Mouse (Mus musculus) bone marrow macrophage, adult 2 months (primary cell): ENCODE data around the gene Otor. TPM values are rescaled to one million over a fixed set of nuclear protein-coding genes. Genes with fewer than 3 reads are reported as not detected.

Experiments
- H3K27ac ChIP-seq: 2 replicates; pipeline ENCODE4 v1.5.1; 2012; ENCODE audit warnings: low read depth, low read length; ENCODE audit not compliant: insufficient read depth
- H3K4me1 ChIP-seq: 2 replicates; pipeline ENCODE4 v1.6.1; 2012; ENCODE audit warnings: low read length; ENCODE audit not compliant: control insufficient read depth, insufficient read depth
- H3K4me3 ChIP-seq: 2 replicates; pipeline ENCODE4 v1.5.1; 2012; ENCODE audit warnings: mild to moderate bottlenecking, low read length, moderate library complexity; ENCODE audit not compliant: insufficient read depth
- CTCF ChIP-seq: IDR thresholded peaks from 2 replicates; pipeline ENCODE4 v1.5.1; 2012; ENCODE audit warnings: low read depth, mild to moderate bottlenecking, low read length, moderate library complexity
- POLR2A ChIP-seq: IDR thresholded peaks from 2 replicates; pipeline ENCODE4 v1.6.1; 2012; ENCODE audit warnings: mild to moderate bottlenecking, low read depth, low read length, borderline replicate concordance
- polyA plus RNA-seq: library from polyadenylated mRNA; stranded (reverse); fragments of >200 nt; gene quantifications from 2 replicates; pipeline ENCODE4 v1.2.4, GENCODE M21; 2012; ENCODE audit not compliant: missing spikeins, insufficient read depth, insufficient read length

Gene Otor
- polyA plus RNA-seq, 1 experiment, result not detected

- Histone ChIP-seq H3K27ac (no peak overlapping the region), H3K4me1 (no peaks in the 10 kb centered on the region)
- TF ChIP-seq CTCF (no peak), POLR2A (no peak)
Observed at GRCm38 (mm10) chr2:143117453-143117852, 39.2 kb downstream of the Otor start.

GRCm38 (mm10) chr2:143118221-143118620 lies 39.9 kb downstream of the Otor start:
- Histone ChIP-seq H3K4me1 (no peaks in the 10 kb centered on the region), H3K4me3 (no peak overlapping the region), H3K27ac (no peak overlapping the region)
- TF ChIP-seq CTCF (no peak), POLR2A (no peak)

More at GRCm38 (mm10) chr2:143117453-143117852, 39.2 kb downstream of the Otor start:
- no peak overlapping the region for H3K4me3 ChIP-seq

- TF ChIP-seq POLR2A, result no peak
- TF ChIP-seq CTCF, result no peak
- H3K27ac ChIP-seq, result no peak overlapping the region
- H3K4me3 ChIP-seq, result no peak overlapping the region
- no peaks in the 10 kb centered on the region for H3K4me1 ChIP-seq
Observed at GRCm38 (mm10) chr2:143131098-143131646, 52.9 kb downstream of the Otor start.

Other genes starting within 250 kb of the Otor start
- gene Kif16b, start 176.9 kb upstream of the Otor start, polyA plus RNA-seq, result 20.7 and 21.9 TPM in 2 replicates
- gene Snrpb2, start 15.4 kb upstream of the Otor start, polyA plus RNA-seq, result 124 and 140 TPM in 2 replicates